Mouse (Mus musculus) stomach, postnatal 0 days (tissue): ENCODE measurements around the gene Gabarap.

Experiments
- CTCF ChIP-seq: IDR thresholded peaks from 2 replicates; pipeline ENCODE4 v1.5.1; 2016; ENCODE audit warnings: antibody characterized with exemption, low read depth, mild to moderate bottlenecking, moderate library complexity
- EP300 ChIP-seq: optimal IDR thresholded peaks from 2 replicates; pipeline ENCODE3; 2016; ENCODE audit warnings: antibody characterized with exemption

- TF ChIP-seq CTCF, result no peak
- no peak for TF ChIP-seq EP300
Observed at GRCm38 (mm10) chr11:69981141-69981762, 9.7 kb upstream of the Gabarap start, which contains the start of gene Ctdnep1.
